Mouse (Mus musculus): ENCODE data around the gene Alad. TPM values are rescaled to one million over a fixed set of nuclear protein-coding genes. Genes with fewer than 3 reads are reported as not detected.

The Alad gene
- polyA plus RNA-seq, 1 experiment from 2014 or later = 40.5 TPM

- in situ Hi-C loops (cut with MboI; ENCODE audit: low pct_unique_long_range_greater_than_20kb) = no loop called here
These were observed 24.1 kb upstream of the Alad start for GRCm38 (mm10) chr4:62543782-62544181.

GRCm38 (mm10) chr4:62541802-62542201 is 22.1 kb upstream of the Alad start:
- ATAC-seq (no peak), DNase-seq (ENCODE audit: low read depth, low spot score) (no peak)
- in situ Hi-C loops (cut with MboI; ENCODE audit: low pct_unique_long_range_greater_than_20kb) = no loop called here
- POLR2A ChIA-PET = no interaction called here
- H3K27me3 ChIP-seq = no peaks in the 10 kb centered on the region
- TF ChIP-seq CTCF (IDR thresholded peaks at IDR 0.05) = no peak
- CTCF ChIA-PET = no interaction called here

More at GRCm38 (mm10) chr4:62543782-62544181, 24.1 kb upstream of the Alad start:
- ChIA-PET CTCF (no interaction called here), POLR2A (no interaction called here)
- TF ChIP-seq CTCF (IDR thresholded peaks at IDR 0.05) = no peak
- DNase-seq (ENCODE audit: low read depth, low spot score) (no peak), ATAC-seq (no peak)
- H3K27me3 ChIP-seq = no peaks in the 10 kb centered on the region

GRCm38 (mm10) chr4:62533729-62534128 is 14.0 kb upstream of the Alad start:
- H3K27me3 ChIP-seq = no peaks in the 10 kb centered on the region
- ChIA-PET CTCF (interaction anchor here (1.2 kb wide), 1 partner anchor 67 kb away, joined by 3 read pairs; no protein-coding TSS in a partner anchor), POLR2A (no interaction called here)
- in situ Hi-C loops (cut with MboI; ENCODE audit: low pct_unique_long_range_greater_than_20kb) = no loop called here
- TF ChIP-seq CTCF (IDR thresholded peaks at IDR 0.05) = no peak
- ATAC-seq = no peak
- no peak for DNase-seq (ENCODE audit: low read depth, low spot score)

- DNase-seq (ENCODE audit: low read depth, low spot score) (no peak), ATAC-seq (no peak)
- CTCF ChIA-PET = no interaction called here
- in situ Hi-C loops (cut with MboI; ENCODE audit: low pct_unique_long_range_greater_than_20kb) = no loop called here
- TF ChIP-seq CTCF (IDR thresholded peaks at IDR 0.05) = no peak
- POLR2A ChIA-PET = no interaction called here
- no peaks in the 10 kb centered on the region for H3K27me3 ChIP-seq
These were observed 7.9 kb upstream of the Alad start for GRCm38 (mm10) chr4:62527655-62528054.

- DNase-seq (ENCODE audit: low read depth, low spot score) (no peak), ATAC-seq (no peak)
- in situ Hi-C loops (cut with MboI; ENCODE audit: low pct_unique_long_range_greater_than_20kb) = no loop called here
- CTCF ChIA-PET = no interaction called here
- TF ChIP-seq CTCF (IDR thresholded peaks at IDR 0.05) = no peak
- H3K27me3 ChIP-seq = no peaks in the 10 kb centered on the region
- POLR2A ChIA-PET = no interaction called here
These were observed 6.5 kb upstream of the Alad start for GRCm38 (mm10) chr4:62526256-62526655.

GRCm38 (mm10) chr4:62525489-62525811 is 5.7 kb upstream of the Alad start:
- CTCF ChIA-PET = no interaction called here
- no peak for TF ChIP-seq CTCF (IDR thresholded peaks at IDR 0.05)
- no peaks in the 10 kb centered on the region for H3K27me3 ChIP-seq
- POLR2A ChIA-PET = interaction anchor here (0.7 kb wide), 3 partner anchors 8 to 42 kb away, joined by 3 to 8 read pairs (median 3); no protein-coding TSS in a partner anchor
- DNase-seq (ENCODE audit: low read depth, low spot score) (no peak), ATAC-seq (no peak)
- in situ Hi-C loops (cut with MboI; ENCODE audit: low pct_unique_long_range_greater_than_20kb) = no loop called here

- H3K27me3 ChIP-seq = no peaks in the 10 kb centered on the region
- DNase-seq (ENCODE audit: low read depth, low spot score) (peak; percentile 92), ATAC-seq (peak; percentile 97)
- POLR2A ChIA-PET = interaction anchor here (0.7 kb wide), 2 partner anchors 42 to 117 kb away, joined by 3 read pairs; partner anchors contain the start of genes Cdc26 and Prpf4
- TF ChIP-seq CTCF (IDR thresholded peaks at IDR 0.05) = no peak
- in situ Hi-C loops (cut with MboI; ENCODE audit: low pct_unique_long_range_greater_than_20kb) = loop anchor here (5.0 kb wide), 1 partner anchor 58 kb away; no protein-coding TSS in a partner anchor
- CTCF ChIA-PET = no interaction called here
These were observed 5.2 kb upstream of the Alad start, which contains the start of the genes Pole3 and 4933430I17Rik for GRCm38 (mm10) chr4:62524651-62525488. Pole3 (minus strand) TSS chr4:62525068. 4933430I17Rik (plus strand) TSS chr4:62525369.

GRCm38 (mm10) chr4:62520892-62521400 is 1.2 kb upstream of the Alad start:
- CTCF ChIA-PET = no interaction called here
- H3K27me3 ChIP-seq = no peaks in the 10 kb centered on the region
- TF ChIP-seq CTCF (IDR thresholded peaks at IDR 0.05) = no peak
- DNase-seq (ENCODE audit: low read depth, low spot score) (no peak), ATAC-seq (no peak)
- POLR2A ChIA-PET = no interaction called here
- in situ Hi-C loops (cut with MboI; ENCODE audit: low pct_unique_long_range_greater_than_20kb) = loop anchor here (5.0 kb wide), 1 partner anchor 54 kb away; no protein-coding TSS in a partner anchor

- CTCF ChIA-PET = interaction anchor here (0.9 to 1.3 kb wide), 3 partner anchors 18 to 64 kb away, joined by 3 to 6 read pairs (median 3); no protein-coding TSS in a partner anchor
These were observed 433 bp downstream of the Alad start for GRCm38 (mm10) chr4:62519122-62519848.

GRCm38 (mm10) chr4:62518416-62519121 is 1.1 kb downstream of the Alad start:
- DNase-seq (ENCODE audit: low read depth, low spot score) (no peak), ATAC-seq (no peak)
- no peaks in the 10 kb centered on the region for H3K27me3 ChIP-seq
- ChIA-PET POLR2A (interaction anchor here (1.6 kb wide), 1 partner anchor 111 kb away, joined by 4 read pairs; the partner anchor contains the start of genes Cdc26 and Prpf4), CTCF (interaction anchor here (0.6 to 1.3 kb wide), 4 partner anchors 17 to 208 kb away, joined by 3 to 6 read pairs (median 4); no protein-coding TSS in a partner anchor)
- in situ Hi-C loops (cut with MboI; ENCODE audit: low pct_unique_long_range_greater_than_20kb) = no loop called here
- TF ChIP-seq CTCF (IDR thresholded peaks at IDR 0.05) = no peak

More at GRCm38 (mm10) chr4:62519122-62519848, 433 bp downstream of the Alad start:
- H3K27me3 ChIP-seq = no peaks in the 10 kb centered on the region
- in situ Hi-C loops (cut with MboI; ENCODE audit: low pct_unique_long_range_greater_than_20kb) = no loop called here
- TF ChIP-seq CTCF (IDR thresholded peaks at IDR 0.05) = no peak
- POLR2A ChIA-PET = interaction anchor here (1.6 kb wide), 1 partner anchor 112 kb away, joined by 4 read pairs; the partner anchor contains the start of genes Cdc26 and Prpf4
- no peak for DNase-seq (ENCODE audit: low read depth, low spot score)
- peak; percentile 62 for ATAC-seq

Measured in Patski (cell line).